Mouse (Mus musculus) midbrain, postnatal 0 days (tissue): ENCODE measurements at regions not wholly inside any gene's neighbourhood (a gene's known extent, or its start where the extent isn't known, plus 50 kb on each side); places are given as distances from the start of the nearest gene placed in this dataset.

Experiments
- ATAC-seq: fragments of 200-750 bp; cut with Nextera tagmentation; 2 replicates; pipeline ENCODE4 v1.8.0; 2017; ENCODE audit warnings: moderate number of reproducible peaks, mild to moderate bottlenecking, moderate TSS enrichment, moderate library complexity; ENCODE audit not compliant: low FRiP score
- DNase-seq: peaks from one replicate; pipeline ENCODE4 v3.0.0-alpha.2; 2015; ENCODE audit warnings: low spot score
- H3K27ac ChIP-seq: fragments of 300-500 bp; sonication (generic); 2 replicates; pipeline ENCODE4 v1.5.1; 2014; ENCODE audit warnings: low read depth, mild to moderate bottlenecking, low read length, mixed read lengths
- H3K27me3 ChIP-seq: fragments of 300-500 bp; sonication (generic); 2 replicates; pipeline ENCODE4 v1.6.1; 2014; ENCODE audit warnings: low read length, control low read depth, mixed read lengths; ENCODE audit not compliant: insufficient read depth
- H3K36me3 ChIP-seq: fragments of 300-500 bp; sonication (generic); 2 replicates; pipeline ENCODE4 v1.6.1; 2014; ENCODE audit warnings: low read length, control low read depth, mixed read lengths; ENCODE audit not compliant: insufficient read depth
- H3K4me1 ChIP-seq: fragments of 300-500 bp; sonication (generic); 2 replicates; pipeline ENCODE4 v1.6.1; 2014; ENCODE audit warnings: mild to moderate bottlenecking, control low read depth, antibody characterized with exemption, low read length, mixed read lengths; ENCODE audit not compliant: insufficient read depth
- H3K4me2 ChIP-seq: fragments of 300-500 bp; sonication (generic); 2 replicates; pipeline ENCODE4 v1.6.1; 2014; ENCODE audit warnings: low read depth, mild to moderate bottlenecking, low read length, mixed read lengths; ENCODE audit not compliant: poor library complexity, severe bottlenecking
- H3K4me3 ChIP-seq: fragments of 300-500 bp; sonication (generic); 2 replicates; pipeline ENCODE4 v1.5.1; 2014; ENCODE audit warnings: low read depth, mild to moderate bottlenecking, low read length, moderate library complexity
- H3K9ac ChIP-seq: fragments of 300-500 bp; sonication (generic); replicated peaks from 2 replicates; pipeline ENCODE4 v1.6.1; 2014; ENCODE audit warnings: mild to moderate bottlenecking, low read length, moderate library complexity, mixed read lengths; ENCODE audit not compliant: poor library complexity, severe bottlenecking
- H3K9me3 ChIP-seq: fragments of 300-500 bp; sonication (generic); 2 replicates; pipeline ENCODE4 v1.6.1; 2016; ENCODE audit warnings: low read length, control low read depth
- CTCF ChIP-seq: IDR thresholded peaks from 2 replicates; pipeline ENCODE4 v1.5.1; 2016; ENCODE audit warnings: antibody characterized with exemption, mild to moderate bottlenecking

- no peak for ATAC-seq
Measured at GRCm38 (mm10) chr1:41449972-41450371, 644.6 kb downstream of the Tmem182 start.

More at GRCm38 (mm10) chr1:41449972-41450371, 644.6 kb downstream of the Tmem182 start:
- Histone ChIP-seq H3K4me1 (no peaks in the 10 kb centered on the region), H3K9ac (no peak overlapping the region), H3K36me3 (no peaks in the 10 kb centered on the region), H3K9me3 (no peaks in the 10 kb centered on the region), H3K4me3 (no peak overlapping the region), H3K4me2 (no peak overlapping the region), H3K27ac (no peak overlapping the region), H3K27me3 (no peaks in the 10 kb centered on the region)
- no peak for TF ChIP-seq CTCF
- DNase-seq: no peak
